Mouse (Mus musculus) adrenal gland, postnatal 14 days (tissue): ENCODE data around the gene Nkx2-5. TPM values are rescaled to one million over a fixed set of nuclear protein-coding genes. Genes with fewer than 3 reads are reported as not detected.

Source experiments
- total RNA-seq: library from RNA; stranded (reverse); gene quantifications from 2 replicates; pipeline ENCODE4 v1.2.3, GENCODE M21; 2021

Gene Nkx2-5
- total RNA-seq, 1 experiment from 2014 or later: not detected

Other genes starting within 250 kb of the Nkx2-5 start
- 188 and 193 TPM in 2 replicates for gene Atp6v0e, start 181.8 kb downstream of the Nkx2-5 start, total RNA-seq
- 50.2 and 66.8 TPM in 2 replicates for gene Crebrf, start 129.4 kb downstream of the Nkx2-5 start, total RNA-seq
- gene Bnip1, start 63.9 kb downstream of the Nkx2-5 start, total RNA-seq: 21.6 and 28.6 TPM in 2 replicates
- 5.0 and 5.2 TPM in 2 replicates for gene Kifc5b, start 72.1 kb upstream of the Nkx2-5 start, total RNA-seq
- gene Phf1, start 88.0 kb upstream of the Nkx2-5 start, total RNA-seq: 19.9 and 25.3 TPM in 2 replicates
- gene Cuta, start 94.6 kb upstream of the Nkx2-5 start, total RNA-seq: 118 and 132 TPM in 2 replicates
- 16.0 and 17.3 TPM in 2 replicates for gene Syngap1, start 96.2 kb upstream of the Nkx2-5 start, total RNA-seq
- gene Zbtb9, start 128.2 kb upstream of the Nkx2-5 start, total RNA-seq: 5.2 and 5.3 TPM in 2 replicates
- 33.5 and 41.7 TPM in 2 replicates for gene Bak1, start 184.0 kb upstream of the Nkx2-5 start, total RNA-seq
- gene Itpr3, start 212.3 kb upstream of the Nkx2-5 start, total RNA-seq: 7.4 and 10.9 TPM in 2 replicates